Mouse (Mus musculus) cerebellum, adult 11-12 months (tissue): ENCODE measurements around the gene Smarcc2.

Experiments
- DNase-seq: peaks from one replicate; pipeline ENCODE4 v3.0.0; 2022

The Smarcc2 gene

DNA sequence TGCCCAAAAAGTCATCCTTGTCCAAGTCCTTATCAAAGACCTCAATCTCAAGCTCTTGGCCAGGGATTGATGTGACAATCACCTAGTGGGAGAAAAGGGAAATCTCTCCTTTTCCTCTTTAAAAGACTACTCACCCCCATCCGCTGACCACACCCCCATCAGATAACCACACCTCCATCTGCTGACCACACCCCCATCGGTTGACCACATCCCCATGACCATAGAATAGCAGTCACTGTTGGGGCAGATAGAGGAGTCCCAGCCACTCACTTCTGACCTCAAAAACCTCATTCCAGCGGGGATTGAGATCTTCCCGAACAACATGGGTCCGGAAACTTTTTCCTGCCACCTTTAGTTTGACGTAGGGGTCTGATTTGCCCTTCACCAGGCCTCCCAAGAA, 57.6 kb downstream of the Smarcc2 start:
- no peak for DNase-seq

DNA sequence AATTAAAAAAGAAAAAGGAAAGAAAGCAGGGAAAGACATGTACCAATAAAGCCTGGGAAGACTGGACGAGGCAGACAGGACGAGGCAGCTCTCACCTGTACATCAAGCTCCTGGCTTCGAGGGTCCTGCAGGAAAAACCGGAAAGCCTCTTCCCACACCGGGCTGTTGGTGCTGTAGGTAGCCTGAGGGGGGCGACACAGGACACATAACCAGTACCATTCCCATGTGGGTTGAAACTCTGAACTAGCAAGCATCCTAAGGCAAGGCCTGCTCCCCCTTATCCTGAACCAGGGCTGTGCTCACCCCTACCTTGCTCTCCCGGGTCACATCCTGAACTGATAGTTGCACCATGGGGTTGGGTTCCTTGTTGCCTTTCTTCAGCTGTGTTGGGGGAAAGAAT, 59.8 kb downstream of the Smarcc2 start:
- DNase-seq, result peak; percentile 65

DNA sequence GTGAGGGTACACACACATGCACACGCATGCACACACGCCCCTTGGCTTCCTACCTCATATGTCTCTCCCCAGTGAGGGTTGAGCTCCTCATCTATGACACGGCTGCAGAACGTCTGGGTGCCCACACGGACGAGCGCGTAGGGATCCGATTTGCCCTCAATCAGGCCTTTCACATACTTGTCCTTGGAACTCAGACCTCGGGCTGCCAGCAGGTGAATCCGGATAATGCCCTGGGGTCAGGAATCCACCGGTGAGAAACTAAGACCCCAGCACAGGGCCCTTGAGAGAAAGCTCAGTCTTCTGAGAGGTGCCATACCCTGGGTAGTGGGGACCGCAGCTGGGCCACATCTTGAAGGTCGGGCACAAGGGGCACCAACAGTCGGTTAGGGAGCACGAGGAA, 61.5 kb downstream of the Smarcc2 start:
- no peak for DNase-seq

DNA sequence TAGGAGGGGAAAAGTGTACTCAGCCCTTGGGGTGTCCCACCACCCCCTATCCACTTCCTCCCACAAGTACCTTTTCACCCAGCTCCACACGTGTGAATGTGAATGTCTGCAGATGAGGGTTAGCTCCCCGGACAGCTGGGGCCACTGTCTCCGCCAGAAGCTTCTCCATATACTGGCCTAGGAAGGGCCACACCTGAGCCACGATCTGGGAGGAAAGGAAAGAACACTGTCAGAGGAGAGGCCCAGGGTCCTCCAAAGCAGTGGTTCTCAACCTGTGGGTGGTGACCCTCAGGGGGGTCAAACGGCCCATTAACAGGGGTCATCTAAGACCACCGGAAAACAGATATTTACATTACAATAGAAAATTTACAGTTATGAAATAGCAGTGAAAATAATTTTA, 63.3 kb downstream of the Smarcc2 start:
- no peak for DNase-seq

DNA sequence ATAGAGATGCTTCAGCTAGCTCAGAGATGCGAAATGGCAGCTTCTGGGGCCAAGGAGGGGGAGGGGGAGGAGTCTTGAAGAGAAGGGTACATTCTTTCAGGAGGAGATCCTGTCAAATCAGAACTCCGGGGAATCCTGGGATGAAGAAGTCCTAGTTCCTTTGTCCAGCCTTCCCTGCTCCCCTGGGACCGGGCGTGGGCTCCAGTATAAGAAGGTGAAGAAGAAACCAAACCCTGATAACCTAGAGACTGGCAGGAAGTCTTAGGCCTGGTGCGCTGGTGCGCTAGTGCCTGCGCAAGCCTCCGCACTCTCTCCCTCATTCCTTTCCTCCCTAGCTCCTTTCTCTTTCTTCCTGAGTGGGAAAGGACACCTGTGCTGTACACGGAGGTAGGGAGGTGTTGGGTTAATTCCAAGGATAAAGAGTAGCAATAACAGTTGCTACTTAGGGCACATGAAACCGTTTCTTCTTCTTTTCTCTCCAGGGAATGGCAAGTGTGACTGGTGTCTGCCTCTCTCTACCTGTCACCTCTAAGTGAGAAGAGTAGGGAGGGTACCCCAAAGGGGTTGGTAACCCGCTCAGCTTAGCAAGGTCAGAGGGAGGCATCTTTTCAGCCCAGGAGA, 65.2 kb downstream of the Smarcc2 start:
- DNase-seq, result no peak

DNA sequence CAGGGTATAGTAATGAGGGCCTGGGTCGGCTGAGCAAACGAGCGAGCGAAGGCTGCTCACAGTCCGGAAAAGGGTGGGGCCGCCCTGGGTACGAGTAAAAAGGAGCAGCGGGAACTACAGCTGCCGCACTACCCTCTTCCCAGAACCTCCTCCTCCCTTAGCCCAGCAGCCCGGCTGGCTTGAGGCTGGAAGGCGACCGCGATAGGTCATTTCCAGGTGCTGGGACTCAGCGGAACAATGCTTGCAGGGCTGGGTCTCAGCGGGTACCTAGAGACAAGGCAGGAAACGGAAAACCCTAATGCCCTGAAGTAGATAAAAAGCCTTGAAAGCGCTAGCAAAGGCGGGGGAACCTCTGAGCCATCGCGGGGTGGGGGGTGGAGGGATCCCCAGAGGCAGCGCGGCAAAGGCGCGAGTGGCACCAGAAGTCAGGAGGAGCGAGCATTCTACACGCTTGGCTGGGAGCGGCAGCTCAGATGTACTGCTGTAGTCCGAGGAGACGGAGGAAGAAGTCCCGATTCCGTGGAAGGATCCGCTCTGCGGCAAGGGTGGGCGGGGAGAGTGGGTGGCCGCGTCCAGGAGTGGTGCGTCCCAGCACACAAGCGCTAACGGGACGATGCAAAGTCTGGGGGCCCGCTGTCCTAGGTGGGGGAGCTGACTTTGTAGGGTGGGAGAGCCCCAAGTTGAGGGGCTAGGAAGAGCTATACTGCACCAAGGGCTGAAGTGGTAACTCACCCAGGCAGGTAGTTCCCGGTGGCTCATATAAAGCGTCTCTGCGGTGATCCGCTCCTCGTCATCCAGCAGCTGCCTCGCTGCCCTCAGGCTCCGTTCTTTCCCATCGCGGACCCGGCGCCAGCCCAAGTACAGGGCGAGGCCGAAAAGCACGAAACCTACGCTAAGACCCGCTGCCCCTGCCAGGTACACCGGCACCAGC, 65.9 kb downstream of the Smarcc2 start:
- DNase-seq, result peak; percentile 55

DNA sequence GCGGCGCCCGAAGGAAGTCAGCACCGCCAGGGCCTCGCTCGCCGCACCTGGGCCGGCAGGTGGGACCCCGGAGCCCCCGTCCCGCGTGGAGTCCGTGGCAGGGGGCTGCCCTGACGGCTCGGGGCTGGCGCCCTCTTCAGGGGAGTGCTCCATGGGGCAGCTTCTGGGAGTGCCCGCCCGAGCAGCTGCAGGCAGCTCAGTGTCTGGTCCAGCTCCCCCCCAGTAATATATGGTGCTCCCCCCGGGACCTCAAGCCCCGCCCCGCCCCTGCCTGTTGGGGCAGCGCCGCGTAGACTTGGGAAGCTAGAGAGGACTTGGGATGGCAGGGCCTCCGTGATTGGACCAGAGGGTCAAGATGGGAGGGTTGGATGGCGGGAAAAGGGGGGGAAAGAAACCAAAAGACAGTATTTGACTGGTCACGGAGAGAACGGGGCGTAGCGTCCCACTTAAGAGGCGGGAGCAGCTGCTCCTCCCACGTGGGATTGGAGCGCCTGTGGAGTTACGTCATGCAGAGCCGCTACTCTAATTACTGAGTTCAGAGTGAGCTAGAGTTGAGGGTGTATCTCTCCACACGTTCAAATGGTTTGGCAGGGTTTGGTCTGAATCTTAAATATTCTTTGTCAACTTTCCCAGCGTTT, 66.7 kb downstream of the Smarcc2 start, which contains the start of gene Esyt1:
Gene Esyt1, minus strand, starts transcription at position 201 of the 638 bp plus-strand sequence.
- peak; percentile 98 for DNase-seq

DNA sequence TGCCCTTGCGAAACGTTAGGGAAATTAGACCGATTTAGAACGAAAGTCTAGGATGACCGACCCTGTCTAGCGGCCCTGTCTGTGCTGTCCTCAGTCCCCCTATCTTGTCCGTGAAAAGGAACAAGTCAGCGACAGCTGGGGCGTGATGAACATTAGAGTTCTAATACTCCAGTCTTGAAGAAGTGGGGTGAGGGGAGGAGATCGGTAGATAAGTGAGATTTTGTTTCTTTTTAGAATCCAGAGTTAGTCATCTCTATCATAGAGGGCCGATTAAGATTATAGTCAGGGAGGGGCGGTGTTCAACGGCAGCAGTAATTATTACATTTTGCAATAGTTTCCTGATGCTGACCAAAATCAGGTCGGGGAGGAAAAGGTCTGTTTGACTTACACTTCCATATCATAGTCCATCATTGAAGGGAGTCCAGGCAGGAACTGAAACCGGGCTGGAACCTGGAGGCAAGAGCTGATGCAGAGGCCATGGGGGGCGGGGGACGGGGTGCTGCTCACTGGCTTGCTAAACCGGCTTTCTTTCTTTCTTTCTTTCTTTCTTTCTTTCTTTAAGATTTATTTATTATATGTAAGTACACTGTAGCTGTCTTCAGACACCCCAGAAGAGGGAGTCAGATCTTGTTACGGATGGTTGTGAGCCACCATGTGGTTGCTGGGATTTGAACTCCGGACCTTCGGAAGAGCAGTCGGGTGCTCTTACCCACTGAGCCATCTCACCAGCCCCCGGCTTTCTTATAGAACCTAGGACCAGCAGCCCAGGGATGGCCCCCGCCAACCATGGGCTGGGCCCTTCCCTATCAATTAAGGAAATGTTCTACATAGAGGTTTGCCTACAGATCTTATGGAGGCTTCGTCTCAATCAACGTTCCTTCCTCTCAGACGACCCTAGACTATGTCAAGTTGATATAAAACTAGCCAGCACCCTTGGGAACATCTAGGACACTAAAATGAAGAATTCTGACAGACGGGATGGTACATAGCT, 67.6 kb downstream of the Smarcc2 start:
- no peak for DNase-seq

DNA sequence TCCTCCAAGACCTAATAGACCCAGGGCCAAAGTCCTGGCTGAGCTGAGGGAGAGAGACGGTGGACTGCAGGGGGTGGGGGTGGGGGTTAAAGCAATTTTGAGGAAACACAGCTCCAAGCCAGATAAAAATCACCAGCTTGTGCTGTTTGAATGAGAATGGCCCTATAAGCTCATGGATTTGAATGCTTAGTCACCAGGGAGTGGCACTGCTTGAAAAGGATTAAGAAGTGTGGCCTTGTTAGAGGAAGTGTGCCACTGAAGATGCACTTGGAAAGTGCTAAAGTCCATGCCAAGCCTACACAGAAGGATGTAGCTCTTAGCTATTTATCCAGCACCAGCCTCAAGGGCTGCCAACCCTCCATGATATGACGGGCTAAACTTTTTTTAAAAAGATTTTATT, 76.2 kb downstream of the Smarcc2 start:
- DNase-seq, result no peak

DNA sequence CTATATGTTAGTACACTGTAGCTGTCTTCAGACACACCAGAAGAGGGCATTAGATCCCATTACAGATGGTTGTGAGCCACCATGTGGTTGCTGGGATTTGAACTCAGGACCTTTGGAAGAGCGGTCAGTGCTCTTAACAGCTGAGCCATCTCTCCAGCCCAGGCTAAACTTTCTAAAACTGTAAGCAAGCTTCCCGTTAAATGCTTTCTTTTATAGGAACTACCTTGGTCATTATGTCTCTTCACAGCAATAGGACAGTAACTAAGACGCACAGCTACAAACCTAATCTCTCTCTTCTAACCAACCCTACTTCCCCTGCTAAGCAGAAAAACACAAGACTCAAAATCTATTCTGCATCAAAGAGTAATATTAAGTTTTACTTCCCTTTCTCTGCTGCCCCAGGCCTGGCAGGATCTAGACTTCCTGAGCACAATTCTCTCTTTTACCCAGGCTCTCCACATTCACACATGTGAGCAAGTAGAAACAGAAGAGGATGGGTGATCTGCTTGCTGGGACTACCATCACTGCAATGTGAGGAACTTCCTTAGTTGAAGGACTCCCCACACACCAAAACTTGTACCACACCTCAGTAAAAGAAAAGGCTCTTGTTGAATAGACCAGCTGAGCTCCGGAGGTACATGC, 76.7 kb downstream of the Smarcc2 start:
- no peak for DNase-seq

DNA sequence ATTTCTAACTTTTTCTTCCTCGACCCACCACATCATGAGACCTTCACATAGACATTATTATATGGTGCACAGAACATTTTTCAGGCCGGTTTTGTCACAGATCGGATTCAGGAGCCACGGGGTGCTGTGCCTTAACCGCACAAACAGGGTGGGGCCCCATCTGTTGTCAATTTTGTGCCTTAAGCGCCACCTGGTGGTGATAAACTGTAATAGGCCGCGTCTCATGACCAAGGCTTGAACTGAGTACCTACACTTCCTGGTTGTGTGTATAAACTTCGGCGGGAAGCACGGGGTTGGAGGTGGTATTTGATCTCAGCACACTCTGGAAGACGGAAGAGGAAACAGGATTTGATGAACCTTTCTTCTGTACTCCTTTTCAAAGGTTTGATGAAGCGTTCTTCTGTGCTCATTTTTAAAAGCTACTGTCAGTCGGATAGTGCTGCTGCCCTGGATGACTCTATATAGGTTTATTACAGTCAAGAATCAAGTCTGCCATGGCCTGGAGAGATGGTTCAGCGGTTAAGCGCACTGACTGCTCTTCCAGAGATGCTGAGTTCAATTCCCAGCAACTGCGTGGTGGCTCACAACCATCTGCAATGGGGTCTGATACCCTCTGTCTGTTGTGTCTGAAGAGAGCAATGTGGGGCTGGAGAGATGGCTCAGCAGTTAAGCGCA, 77.4 kb downstream of the Smarcc2 start:
- peak; percentile 87 for DNase-seq

DNA sequence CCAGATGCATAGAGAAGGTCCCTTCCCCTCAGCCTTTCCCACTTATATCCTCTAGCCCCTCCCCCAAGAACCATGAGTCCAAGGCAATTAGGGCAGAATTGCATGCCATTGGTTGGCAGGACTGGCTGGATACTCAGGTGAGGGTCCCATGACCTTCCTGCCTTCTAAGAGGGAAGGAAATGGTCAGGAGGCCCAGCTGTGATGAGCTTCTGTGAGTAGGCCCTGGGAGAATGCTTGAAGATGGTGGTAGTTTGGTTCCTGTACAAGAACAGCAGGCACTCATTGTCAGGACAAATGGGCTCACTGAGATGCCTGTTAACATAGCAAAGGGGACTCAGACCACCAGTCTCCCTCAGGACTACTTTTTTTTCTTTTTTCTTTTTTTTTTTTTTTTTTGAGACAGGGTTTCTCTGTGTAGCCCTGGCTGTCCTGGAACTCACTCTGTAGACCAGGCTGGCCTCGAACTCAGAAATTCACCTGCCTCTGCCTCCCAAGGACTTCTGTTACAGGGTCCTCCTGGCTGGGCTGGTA, 79.4 kb downstream of the Smarcc2 start:
- DNase-seq, result no peak
